Mouse (Mus musculus) ES-E14 (cell line): Measurements from ENCODE around the gene Mrpl44.

Experiments
- CHD2 ChIP-seq: IDR thresholded peaks from 2 replicates; pipeline ENCODE4 v1.6.1; 2014; ENCODE audit warnings: mild to moderate bottlenecking, low read depth, low read length, inconsistent platforms
- HCFC1 ChIP-seq: IDR thresholded peaks from 2 replicates; pipeline ENCODE4 v1.6.1; 2012; ENCODE audit warnings: low read length, inconsistent platforms, borderline replicate concordance; ENCODE audit not compliant: insufficient read depth
- MAFK ChIP-seq: IDR thresholded peaks from 2 replicates; pipeline ENCODE4 v1.6.1; 2014; ENCODE audit warnings: mild to moderate bottlenecking, low read depth, low read length, inconsistent platforms; ENCODE audit not compliant: insufficient read depth
- ZC3H11A ChIP-seq: IDR thresholded peaks from 2 replicates; pipeline ENCODE4 v1.6.1; 2012; ENCODE audit warnings: low read depth, mild to moderate bottlenecking, inconsistent platforms, low read length, borderline replicate concordance
- ZNF384 ChIP-seq: IDR thresholded peaks from 2 replicates; pipeline ENCODE4 v1.6.1; 2012; ENCODE audit warnings: low read depth, low read length, inconsistent platforms

GRCm38 (mm10) chr1:79756417-79756816 is 19.4 kb upstream of the Mrpl44 start:
- TF ChIP-seq ZNF384 = no peak
- no peak for TF ChIP-seq HCFC1
- TF ChIP-seq CHD2 = no peak
- TF ChIP-seq ZC3H11A = no peak
- TF ChIP-seq MAFK = no peak
